Mouse (Mus musculus) Patski (cell line): ENCODE results near the gene Rnf39. TPM values are rescaled to one million over a fixed set of nuclear protein-coding genes. Genes with fewer than 3 reads are reported as not detected.

ENCODE experiments used
- ATAC-seq: fragments of 100-300 bp; one replicate; pipeline ENCODE4 v1.8.0; 2021
- CTCF ChIA-PET: fragments of 350-600 bp; sonication (Branson Sonifier 250); formaldehyde crosslinking; loops from one replicate; lab custom pipeline; 2022; ENCODE audit warnings: inconsistent platforms; lab: Charles Lee
- POLR2A ChIA-PET: fragments of 350-600 bp; sonication (Branson Sonifier 250); formaldehyde crosslinking; loops from one replicate; lab custom pipeline; 2022; ENCODE audit warnings: antibody characterized with exemption, inconsistent platforms; lab: Charles Lee
- DNase-seq: peaks from one replicate; pipeline ENCODE4 v3.0.0-alpha.2; 2011; ENCODE audit warnings: low read depth, low spot score
- H3K27me3 ChIP-seq: fragments of 371-371 bp; one replicate; pipeline ENCODE4 v1.5.1; 2021
- CTCF ChIP-seq: fragments of 100-300 bp; IDR thresholded peaks from one replicate; pipeline ENCODE4 v1.5.1; 2021
- in situ Hi-C: fragments of 300-500 bp; cut with MboI; formaldehyde crosslinking; loops from 3 replicates; pipeline ENCODE4 v1.11.1; 2018; ENCODE audit warnings: low pct_unique_long_range_greater_than_20kb, mixed read lengths
- polyA plus RNA-seq: library from polyadenylated mRNA; unstranded; gene quantifications from one replicate; pipeline ENCODE4 v1.2.3, GENCODE M21; 2021

Rnf39 gene
- polyA plus RNA-seq, 1 experiment from 2014 or later, result 0.45 TPM

- DNase-seq (no peak), ATAC-seq (no peak)
- CTCF ChIA-PET, result interaction anchor here (0.8 to 2.5 kb wide), 5 partner anchors 8 to 65 kb away, joined by 3 to 10 read pairs (median 3); no protein-coding TSS in a partner anchor
- no peak for TF ChIP-seq CTCF
- in situ Hi-C loops, result no loop called here
- POLR2A ChIA-PET, result interaction anchor here (0.6 to 1.0 kb wide), 2 partner anchors 11 to 12 kb away, joined by 3 read pairs; partner anchors contain the start of gene Rnf39
- H3K27me3 ChIP-seq, result no peaks in the 10 kb centered on the region
Measured at GRCm38 (mm10) chr17:36931130-36931529, 11.6 kb upstream of the Rnf39 start.

DNA sequence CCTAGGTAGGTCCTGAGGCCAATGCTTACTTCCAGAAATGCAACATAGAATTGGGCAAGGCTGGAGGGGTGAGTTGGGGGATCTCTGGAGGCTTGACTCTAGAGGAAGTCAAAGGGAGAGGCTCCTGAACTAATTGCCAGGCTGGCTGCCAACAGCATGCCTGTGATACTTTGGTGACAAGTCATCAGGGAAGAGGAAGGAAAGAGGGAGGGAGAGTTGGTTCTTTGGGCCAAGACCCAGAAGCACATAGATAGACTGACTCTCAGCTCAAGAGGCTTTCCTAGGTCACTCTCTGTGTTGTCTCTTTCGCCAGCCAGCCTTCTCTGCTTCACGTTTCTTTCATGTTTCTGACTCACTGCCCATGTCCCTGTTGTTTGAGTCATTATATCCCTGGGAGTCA lies 10.9 kb upstream of the Rnf39 start:
- no peaks in the 10 kb centered on the region for H3K27me3 ChIP-seq
- TF ChIP-seq CTCF, result no peak
- ChIA-PET POLR2A (no interaction called here), CTCF (interaction anchor here (1.0 to 2.5 kb wide), 2 partner anchors 17 to 25 kb away, joined by 3 to 10 read pairs; no protein-coding TSS in a partner anchor)
- DNase-seq, result peak; percentile 33
- in situ Hi-C loops, result no loop called here
- ATAC-seq, result peak; percentile 95

GRCm38 (mm10) chr17:36938056-36938455 lies 4.7 kb upstream of the Rnf39 start:
- POLR2A ChIA-PET, result no interaction called here
- DNase-seq, result peak; percentile 41
- peak; percentile 51 for ATAC-seq
- CTCF ChIA-PET, result interaction anchor here (1.0 to 1.4 kb wide), 3 partner anchors 8 to 123 kb away, joined by 3 read pairs; no protein-coding TSS in a partner anchor
- no peak for TF ChIP-seq CTCF
- H3K27me3 ChIP-seq, result no peaks in the 10 kb centered on the region
- in situ Hi-C loops, result no loop called here

DNA sequence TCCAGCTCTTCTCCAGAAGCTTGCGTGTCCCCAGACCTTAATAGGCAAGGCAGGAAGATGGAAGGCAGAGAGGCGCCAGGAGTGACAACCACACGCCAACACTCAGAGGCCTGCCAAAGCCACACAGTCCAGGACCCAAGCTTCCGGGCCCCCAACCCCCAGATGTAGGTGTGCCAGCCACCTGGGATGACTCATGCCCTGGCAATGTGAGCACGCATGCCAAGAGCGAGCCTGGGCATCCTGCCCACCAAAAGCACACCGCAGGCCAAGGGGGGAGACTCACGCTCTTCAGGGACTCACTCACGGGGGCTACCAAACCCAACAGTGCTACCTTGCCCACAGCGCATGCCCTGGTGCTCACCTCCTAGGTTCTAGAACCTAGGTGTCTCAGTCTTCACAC lies 327 bp upstream of the Rnf39 start:
- no peak for TF ChIP-seq CTCF
- ChIA-PET POLR2A (interaction anchor here (0.6 kb wide), 1 partner anchor 12 kb away, joined by 3 read pairs; no protein-coding TSS in a partner anchor), CTCF (interaction anchor here (0.8 kb wide), 1 partner anchor 19 kb away, joined by 3 read pairs; no protein-coding TSS in a partner anchor)
- no peaks in the 10 kb centered on the region for H3K27me3 ChIP-seq
- in situ Hi-C loops, result no loop called here
- ATAC-seq (peak; percentile 28), DNase-seq (no peak)

- ATAC-seq (no peak), DNase-seq (no peak)
- ChIA-PET CTCF (interaction anchor here (1.3 kb wide), 1 partner anchor 14 kb away, joined by 5 read pairs; the partner anchor contains the start of genes Znrd1 and Znrd1as), POLR2A (interaction anchor here (0.6 kb wide), 1 partner anchor 41 kb away, joined by 6 read pairs; no protein-coding TSS in a partner anchor)
- no peak for TF ChIP-seq CTCF
- H3K27me3 ChIP-seq, result no peaks in the 10 kb centered on the region
- in situ Hi-C loops, result no loop called here
Measured at GRCm38 (mm10) chr17:36943691-36944090, 973 bp downstream of the Rnf39 start.

DNA sequence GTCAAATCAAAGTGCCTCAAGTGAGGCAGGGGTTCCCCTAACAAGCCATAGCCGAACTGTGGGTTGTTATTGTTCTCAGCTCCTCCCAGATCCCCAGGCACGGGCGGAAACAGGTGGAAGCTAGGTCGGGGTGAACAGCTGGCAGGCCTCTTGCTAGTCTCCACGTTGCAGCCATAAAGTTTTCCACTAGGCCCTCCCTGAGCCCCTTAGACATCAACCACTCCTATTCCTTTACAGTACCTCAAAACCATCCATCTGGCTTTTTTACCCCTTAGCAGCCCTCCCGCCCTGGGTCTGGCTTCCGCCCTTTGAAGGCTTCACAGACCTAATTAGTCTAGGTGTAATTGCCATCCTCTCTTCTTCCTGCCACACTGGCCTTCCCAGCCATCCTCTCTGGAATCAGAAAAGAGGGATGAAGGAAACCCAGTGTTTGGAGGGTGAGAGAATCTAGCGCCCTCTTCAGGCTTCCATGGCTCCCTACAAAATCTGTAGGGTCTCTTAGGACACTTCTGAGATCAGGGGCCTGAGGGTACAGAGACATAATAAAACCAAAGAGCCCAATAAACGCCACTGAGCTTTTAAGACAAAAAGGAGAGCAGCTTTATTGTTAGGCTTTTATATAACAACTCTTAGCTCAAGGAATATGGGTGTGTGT lies 1.5 kb downstream of the Rnf39 start:
- H3K27me3 ChIP-seq, result no peaks in the 10 kb centered on the region
- DNase-seq, result no peak
- in situ Hi-C loops, result no loop called here
- ChIA-PET POLR2A (no interaction called here), CTCF (interaction anchor here (1.3 kb wide), 1 partner anchor 14 kb away, joined by 5 read pairs; the partner anchor contains the start of genes Znrd1 and Znrd1as)
- no peak for ATAC-seq
- no peak for TF ChIP-seq CTCF

DNA sequence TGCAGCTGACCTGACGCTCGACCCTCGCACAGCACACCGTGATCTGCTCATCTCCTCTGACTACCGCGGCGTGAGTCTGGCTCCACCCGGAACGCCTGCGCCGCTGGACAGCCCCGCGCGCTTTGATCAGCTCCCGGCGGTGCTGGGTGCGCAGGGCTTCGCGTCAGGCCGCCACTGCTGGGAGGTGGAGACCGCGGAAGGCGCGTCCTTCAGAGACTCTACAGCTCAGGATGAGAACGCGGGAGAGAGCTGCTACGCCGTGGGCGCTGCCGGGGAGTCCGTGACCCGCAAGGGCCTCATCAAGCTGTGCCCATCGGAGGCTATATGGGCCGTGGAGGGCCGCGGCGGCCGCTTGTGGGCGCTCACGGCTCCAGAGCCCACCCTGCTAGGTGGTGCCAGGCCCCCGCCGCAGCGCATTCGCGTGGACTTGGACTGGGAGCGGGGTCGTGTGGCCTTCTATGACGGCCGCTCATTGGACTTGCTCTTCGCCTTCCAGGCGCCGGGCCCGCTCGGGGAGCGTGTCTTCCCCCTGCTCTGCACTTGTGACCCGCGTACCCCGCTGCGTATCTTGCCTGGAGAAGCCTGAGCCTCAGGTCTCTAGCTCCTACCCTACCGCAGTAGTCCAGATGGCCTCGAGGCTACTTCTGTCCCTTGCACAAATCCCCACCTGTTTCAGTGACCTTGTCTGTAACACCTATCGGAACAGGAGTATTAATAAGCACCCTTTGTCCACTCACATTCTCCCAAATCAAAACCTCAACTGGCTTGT lies 4.5 kb downstream of the Rnf39 start:
- TF ChIP-seq CTCF, result no peak
- ChIA-PET CTCF (interaction anchor here (1.0 kb wide), 1 partner anchor 10 kb away, joined by 3 read pairs; no protein-coding TSS in a partner anchor), POLR2A (no interaction called here)
- H3K27me3 ChIP-seq, result no peaks in the 10 kb centered on the region
- in situ Hi-C loops, result no loop called here
- DNase-seq (no peak), ATAC-seq (no peak)

- H3K27me3 ChIP-seq, result no peaks in the 10 kb centered on the region
- ATAC-seq (no peak), DNase-seq (no peak)
- ChIA-PET CTCF (interaction anchor here (1.0 kb wide), 1 partner anchor 11 kb away, joined by 3 read pairs; no protein-coding TSS in a partner anchor), POLR2A (no interaction called here)
- in situ Hi-C loops, result no loop called here
- no peak for TF ChIP-seq CTCF
Measured at GRCm38 (mm10) chr17:36948286-36948685, 5.6 kb downstream of the Rnf39 start.

DNA sequence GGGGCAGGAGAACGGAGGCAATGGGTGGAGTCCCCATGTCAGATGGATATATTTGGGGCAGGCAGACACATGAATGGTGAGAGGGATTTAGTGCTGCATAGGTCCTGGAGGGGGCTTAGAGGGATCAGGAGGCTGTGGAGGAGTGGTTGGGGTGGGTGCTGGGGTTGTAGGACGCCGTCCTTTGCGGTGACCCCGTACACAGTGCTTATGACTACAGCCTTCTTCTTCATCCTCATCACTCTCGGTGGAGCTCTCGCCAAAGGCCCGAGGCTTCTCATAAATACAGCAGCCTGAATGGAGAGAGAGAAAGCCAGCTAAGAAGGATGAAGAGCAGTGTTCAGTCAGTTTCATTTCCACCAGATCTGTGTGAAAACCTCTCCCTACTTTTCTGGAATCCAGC lies 6.5 kb downstream of the Rnf39 start:
- ChIA-PET POLR2A (no interaction called here), CTCF (no interaction called here)
- no peak for DNase-seq
- no peak for ATAC-seq
- in situ Hi-C loops, result no loop called here
- TF ChIP-seq CTCF, result no peak
- no peaks in the 10 kb centered on the region for H3K27me3 ChIP-seq
